Mouse (Mus musculus) myocyte (in vitro differentiated cells): ENCODE results near the gene Atxn3. TPM values are rescaled to one million over a fixed set of nuclear protein-coding genes. Genes with fewer than 3 reads are reported as not detected.

Experiments
- H3K27me3 ChIP-seq: one replicate; pipeline ENCODE4 v1.6.1; 2011; ENCODE audit not compliant: control insufficient read depth, insufficient read depth, insufficient read length
- H3K36me3 ChIP-seq: one replicate; pipeline ENCODE4 v1.6.1; 2011; ENCODE audit not compliant: control insufficient read depth, insufficient read depth
- H3K4me2 ChIP-seq: one replicate; pipeline ENCODE4 v1.6.1; 2011; ENCODE audit warnings: low read depth, control low read depth
- H3K4me3 ChIP-seq: one replicate; pipeline ENCODE4 v1.5.1; 2011; ENCODE audit warnings: mild to moderate bottlenecking, control low read depth, moderate library complexity
- H3K79me2 ChIP-seq: one replicate; pipeline ENCODE4 v1.6.1; 2011; ENCODE audit not compliant: control insufficient read depth, insufficient read depth
- H3ac ChIP-seq: one replicate; pipeline ENCODE4 v1.6.1; 2011; ENCODE audit not compliant: control insufficient read depth, insufficient read length
- CEBPB ChIP-seq: IDR thresholded peaks from 2 replicates; pipeline ENCODE4 v1.6.1; 2011; ENCODE audit warnings: mild to moderate bottlenecking, moderate library complexity; ENCODE audit not compliant: poor library complexity, insufficient read depth, severe bottlenecking
- E2F4 ChIP-seq: IDR thresholded peaks from one replicate; pipeline ENCODE4 v1.6.1; 2011; ENCODE audit warnings: mild to moderate bottlenecking, control low read depth, moderate library complexity; ENCODE audit not compliant: insufficient read depth
- MAX ChIP-seq: IDR thresholded peaks from one replicate; pipeline ENCODE4 v1.6.1; 2011; ENCODE audit warnings: low read depth, mild to moderate bottlenecking, control low read depth
- MYOD1 ChIP-seq, 3 experiments: IDR thresholded peaks; one replicate each; pipeline ENCODE4 v1.6.1; 2011; ENCODE audit warnings: control low read depth in 2 of 3, low read depth in 2 of 3, mild to moderate bottlenecking in 2 of 3, moderate library complexity in 1 of 3; ENCODE audit not compliant: insufficient read length in 2 of 3, control insufficient read depth in 1 of 3
- MYOG ChIP-seq, 3 experiments: IDR thresholded peaks; one replicate each; pipeline ENCODE4 v1.6.1; 2011; ENCODE audit warnings: control low read depth in 2 of 3, low read depth in 2 of 3, mild to moderate bottlenecking in 2 of 3; ENCODE audit not compliant: insufficient read length in 2 of 3, control insufficient read depth in 1 of 3, insufficient read depth in 1 of 3
- POLR2A ChIP-seq: IDR thresholded peaks from one replicate; pipeline ENCODE4 v1.6.1; 2011; ENCODE audit warnings: low read depth, mild to moderate bottlenecking, control low read depth, moderate library complexity; ENCODE audit not compliant: insufficient read length
- POLR2AphosphoS2 ChIP-seq: IDR thresholded peaks from one replicate; pipeline ENCODE4 v1.6.1; 2011; ENCODE audit warnings: low read depth, control low read depth; ENCODE audit not compliant: insufficient read length
- REST ChIP-seq: IDR thresholded peaks from one replicate; pipeline ENCODE4 v1.6.1; 2011; ENCODE audit warnings: mild to moderate bottlenecking, control low read depth, moderate library complexity; ENCODE audit not compliant: insufficient read depth, insufficient read length
- TCF3 ChIP-seq: IDR thresholded peaks from one replicate; pipeline ENCODE4 v1.6.1; 2011; ENCODE audit warnings: low read depth, control low read depth; ENCODE audit not compliant: insufficient read length
- USF1 ChIP-seq: IDR thresholded peaks from one replicate; pipeline ENCODE4 v1.6.1; 2011; ENCODE audit warnings: low read depth, mild to moderate bottlenecking, control low read depth, moderate library complexity
- polyA plus RNA-seq: library from polyadenylated mRNA; unstranded; fragments of >200 nt; fragmentation: generic; extraction: Trizol; gene quantifications from one replicate; pipeline ENCODE4 v1.2.1, GENCODE M21; 2012; ENCODE audit warnings: missing spikeins

Gene Atxn3
- polyA plus RNA-seq, 1 experiment = 2.8 TPM

DNA sequence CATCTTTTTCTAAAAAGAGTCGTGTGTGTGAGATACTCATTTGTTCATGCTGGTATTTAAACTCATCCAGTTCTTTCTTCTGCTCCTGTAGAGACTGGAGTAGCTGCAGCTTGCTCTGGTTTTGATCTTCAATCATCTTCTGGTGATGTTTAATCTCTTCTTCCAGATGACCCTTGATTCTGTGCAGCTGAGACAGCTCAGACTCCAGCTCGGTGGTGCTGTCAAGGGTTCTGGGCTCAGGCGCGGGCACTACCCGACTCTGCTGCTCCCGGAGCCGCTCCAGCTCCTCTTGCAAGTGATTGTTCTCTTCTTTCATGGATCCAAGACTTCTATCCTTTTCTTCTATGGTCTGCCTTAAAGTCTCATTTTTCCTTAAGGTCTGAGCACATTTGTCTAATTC lies 73.1 kb downstream of the Atxn3 start:
- Histone ChIP-seq H3K27me3 (no peaks in the 10 kb centered on the region), H3K4me2 (no peak overlapping the region), H3K36me3 (peaks cover 50% of the 10 kb centered on the region), H3ac (no peak overlapping the region), H3K4me3 (no peak overlapping the region), H3K79me2 (no peaks in the 10 kb centered on the region)
- TF ChIP-seq POLR2AphosphoS2 (no peak), CEBPB (no peak), MAX (no peak), TCF3 (no peak), REST (no peak), E2F4 (no peak), USF1 (no peak), MYOG (IDR thresholded peaks at IDR 0.05; ENCODE audit: control insufficient read depth in 1 of 3, insufficient read depth in 1 of 3, insufficient read length in 2 of 3, low read depth in 2 of 3) (no peak)

DNA sequence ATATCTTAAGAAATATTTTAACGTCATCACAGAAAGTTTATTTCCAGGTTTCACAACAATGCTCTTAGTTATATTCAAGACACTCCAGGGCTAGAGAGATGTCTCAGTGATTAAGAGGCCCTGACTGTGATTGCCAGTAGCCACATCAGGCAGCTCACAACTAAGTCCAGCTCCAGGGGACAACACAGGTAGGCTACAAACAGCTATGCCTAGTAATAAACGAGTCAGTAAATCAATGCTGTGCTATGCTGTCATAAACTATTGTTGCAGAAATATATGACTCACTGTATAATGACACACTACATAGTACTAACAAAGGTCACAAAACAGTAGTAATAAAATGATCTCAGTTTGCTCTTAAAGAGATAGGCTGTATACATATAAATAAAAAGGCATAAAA lies 81.7 kb downstream of the Atxn3 start:
- TF ChIP-seq CEBPB = no peak
- Histone ChIP-seq H3ac (no peak overlapping the region), H3K4me2 (no peak overlapping the region), H3K36me3 (peaks cover 39% of the 10 kb centered on the region), H3K4me3 (no peak overlapping the region), H3K27me3 (no peaks in the 10 kb centered on the region), H3K79me2 (no peaks in the 10 kb centered on the region)

DNA sequence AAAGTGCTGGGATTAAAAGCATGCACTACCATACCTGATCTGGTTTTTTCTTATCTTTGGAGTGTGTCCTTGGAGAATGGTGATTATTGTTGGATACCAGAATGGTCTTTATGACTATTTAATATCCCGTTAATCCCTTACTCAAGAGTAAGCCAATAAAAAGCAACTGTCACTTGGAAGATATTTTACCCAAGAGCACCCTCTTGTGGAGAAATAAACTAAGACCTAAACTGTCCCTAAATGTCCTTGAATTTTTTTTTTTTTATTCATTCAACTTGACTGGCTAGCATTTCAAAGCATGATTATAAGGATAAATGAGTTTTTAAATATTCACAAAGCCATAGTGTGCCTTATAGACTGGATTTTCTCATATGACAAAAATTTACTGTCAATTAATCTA lies 82.9 kb downstream of the Atxn3 start:
- no peak for TF ChIP-seq REST
- TF ChIP-seq POLR2AphosphoS2 = no peak
- TF ChIP-seq MYOD1 (IDR thresholded peaks at IDR 0.05; ENCODE audit: control insufficient read depth in 1 of 3, insufficient read length in 2 of 3, low read depth in 2 of 3) = no peak
- TF ChIP-seq POLR2A = no peak
- TF ChIP-seq MAX = no peak
- no peak for TF ChIP-seq E2F4
- no peak for TF ChIP-seq MYOG (IDR thresholded peaks at IDR 0.05; ENCODE audit: control insufficient read depth in 1 of 3, insufficient read depth in 1 of 3, insufficient read length in 2 of 3, low read depth in 2 of 3)
- Histone ChIP-seq H3K36me3 (peaks cover 36% of the 10 kb centered on the region), H3ac (no peak overlapping the region), H3K79me2 (no peaks in the 10 kb centered on the region), H3K27me3 (no peaks in the 10 kb centered on the region), H3K4me3 (no peak overlapping the region), H3K4me2 (no peak overlapping the region)

Other genes with a start within 250 kb of the Atxn3 start
- not detected for gene Tc2n, start 239.7 kb downstream of the Atxn3 start, polyA plus RNA-seq
- gene Fbln5, start 139.2 kb downstream of the Atxn3 start, polyA plus RNA-seq = 44.9 TPM
- gene Trip11, start 45.0 kb downstream of the Atxn3 start, polyA plus RNA-seq = 3.0 TPM
- gene Cpsf2, start 17.7 kb upstream of the Atxn3 start, polyA plus RNA-seq = 11.0 TPM
- 0.01 TPM for gene Slc24a4, start 170.5 kb upstream of the Atxn3 start, polyA plus RNA-seq